7 mouse cellular contexts compared by ENCODE assay signal in the genomic region with DNA sequence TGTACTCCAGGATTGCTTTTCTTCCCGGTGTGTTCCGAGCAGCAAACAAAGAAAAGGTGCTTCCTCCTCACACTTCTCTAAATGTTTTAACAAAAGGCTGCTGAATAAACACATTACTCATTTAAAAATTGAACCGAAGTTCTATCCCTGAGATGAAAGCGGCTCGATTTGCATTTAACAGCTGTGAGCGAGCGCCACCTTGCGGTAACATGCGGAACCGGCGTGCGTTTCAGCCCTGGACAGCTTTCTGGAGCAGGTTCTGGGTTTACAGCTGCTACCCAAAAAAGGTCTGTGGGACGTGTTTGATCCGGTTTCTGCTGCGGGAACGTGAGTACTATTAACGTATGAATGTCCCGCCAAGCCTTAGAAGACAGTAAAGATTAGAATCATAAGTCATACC. TPM values are rescaled to one million over a fixed set of nuclear protein-coding genes. Genes with fewer than 3 reads are reported as not detected.
A peak's percentile ranks its signal among the peaks of the same experiment; 100 is the strongest.
DNase-seq lines count a peak whose midpoint lies in the region; ATAC-seq and TF ChIP-seq lines count a peak whose summit lies in the region.

No protein-coding gene starts in this region.

- peak; percentile 42 for DNase-seq in adrenal gland, adult 8-10 months
- DNase-seq in gastrocnemius, postnatal 14 days, result peak; percentile 71
- peak; percentile 94 to 97 for DNase-seq in left cerebral cortex, postnatal 14 days (ENCODE audit: low spot score in 2 of 2)
- DNase-seq in skeletal muscle tissue, adult 2 months (ENCODE audit: low read depth, low spot score), result peak; percentile 14

- no peak overlapping the region for H3K27ac ChIP-seq in cortical plate, adult 2 months (ENCODE audit: insufficient read depth, low read length)
- no peak overlapping the region for H3K27ac ChIP-seq in intestine, embryonic 16.5 days (ENCODE audit: low read length)

- no peaks in the 10 kb centered on the region for H3K9me3 ChIP-seq in intestine, embryonic 16.5 days (ENCODE audit: control insufficient read depth, low read length)

- peak overlapping the region; percentile 92 for H3K4me3 ChIP-seq in cortical plate, adult 2 months (ENCODE audit: insufficient read depth, low read length)
- H3K4me3 ChIP-seq in intestine, embryonic 16.5 days (ENCODE audit: low read length), result peak overlapping the region; percentile 29

- intact Hi-C loops in gastrocnemius, postnatal 14 days (cut with DNase I; ENCODE audit: low total_unique reads), result loop anchor here (10.0 kb wide), 1 partner anchor 1184 kb away; no protein-coding TSS in a partner anchor
- intact Hi-C loops in left cerebral cortex, postnatal 14 days (cut with DNase I), result loop anchor here (5.0 kb wide), 3 partner anchors 92 to 997 kb away; no protein-coding TSS in a partner anchor

- peaks cover 5% of the 10 kb centered on the region; the same call in 1 of the 2 replicates for H3K4me1 ChIP-seq in cortical plate, adult 2 months (ENCODE audit: control insufficient read depth, insufficient read depth, low read length)
- peaks cover 4% of the 10 kb centered on the region; the same call in 1 of the 2 replicates for H3K4me1 ChIP-seq in intestine, embryonic 16.5 days (ENCODE audit: control insufficient read depth, insufficient read depth, low read length)

- ATAC-seq in intestine, embryonic 16.5 days, result 0 out of 2 replicates have a peak, but pooled peaks have one; percentile 38
- peak; percentile 77 for ATAC-seq in megakaryocyte-erythroid progenitor cell, adult 5-6 weeks (replicated peaks; ENCODE audit: low FRiP score, low TSS enrichment, poor library complexity, severe bottlenecking)

- H3K27me3 ChIP-seq in intestine, embryonic 16.5 days (replicated peaks; ENCODE audit: control insufficient read depth, insufficient read depth, low read length), result peaks cover 55% of the 10 kb centered on the region

- H3K4me2 ChIP-seq in intestine, embryonic 16.5 days (ENCODE audit: low read depth, low read length), result peak overlapping the region; percentile 48

- WGBS in intestine, embryonic 16.5 days, result under 1% methylated on average over 18 of the region's 18 CpGs

- no peak for TF ChIP-seq POLR2A in cortical plate, adult 2 months (IDR thresholded peaks at IDR 0.05; ENCODE audit: extremely low read depth, insufficient read depth, low read length)

- peak; percentile 86 for TF ChIP-seq CTCF in cortical plate, adult 2 months (IDR thresholded peaks at IDR 0.05; ENCODE audit: extremely low read depth, insufficient read depth, low read length)

- no peak overlapping the region for H3K9ac ChIP-seq in intestine, embryonic 16.5 days (ENCODE audit: low read depth, low read length)

- no peaks in the 10 kb centered on the region for H3K36me3 ChIP-seq in intestine, embryonic 16.5 days (ENCODE audit: control insufficient read depth, insufficient read depth, low read length)

RNA-seq across cellular contexts. Expression of gene Ptprt, which starts 1.9 kb away (rescaled TPM):
- under 1 TPM; 0.18 to 0.80 (median 0.20) TPM for total RNA-seq in adrenal gland, adult 8-10 months (2022)
- 22.9 and 24.0 TPM in 2 replicates for polyA plus RNA-seq in cortical plate, adult 2 months (2012; rRNA removed)
- under 1 TPM; 0.84 to 1.00 TPM for total RNA-seq in gastrocnemius, postnatal 14 days (2021)
- polyA plus RNA-seq in intestine, embryonic 16.5 days (2015; fragmentation: Nextera tagmentation; extraction: Ambion mirVana), result 0.84 and 1.2 TPM in 2 replicates
- total RNA-seq in left cerebral cortex, postnatal 14 days (2021), result 100 to 1,000 TPM in 1 of 2 experiments, 10 to 100 TPM in 1; 96.9 to 100 TPM
- not detected in 2 replicates for total RNA-seq in megakaryocyte-erythroid progenitor cell, adult 5-6 weeks (2014; fragmentation: Nextera tagmentation)
- total RNA-seq in megakaryocyte-erythroid progenitor cell, adult 5-6 weeks (2017), result not detected in 2 replicates

Comparison
In these comparisons a context has a peak if more than half of its experiments do, and no peak if none do; other contexts are left out.
1. DNase-seq: peak in every context shown above with its lines; median percentile 96 in left cerebral cortex, postnatal 14 days; 71 in gastrocnemius, postnatal 14 days; 42 in adrenal gland, adult 8-10 months; 14 in skeletal muscle tissue, adult 2 months.
2. RNA of gene Ptprt, which starts 1.9 kb away (total RNA-seq): 96.9 to 100 TPM in left cerebral cortex, postnatal 14 days; 0.84 to 1.00 TPM in gastrocnemius, postnatal 14 days, 0.18 to 0.80 TPM in adrenal gland, adult 8-10 months and not detected in megakaryocyte-erythroid progenitor cell, adult 5-6 weeks; every median in the first group is over 10 times any median in the second.